Mouse (Mus musculus) C2C12 (cell line): Measurements from ENCODE around the gene Coa5. TPM values are rescaled to one million over a fixed set of nuclear protein-coding genes. Genes with fewer than 3 reads are reported as not detected.

ENCODE experiments used
- H3K27me3 ChIP-seq: one replicate; pipeline ENCODE4 v1.6.1; 2011; ENCODE audit not compliant: control insufficient read depth, insufficient read depth, insufficient read length
- H3K36me3 ChIP-seq: one replicate; pipeline ENCODE4 v1.6.1; 2011; ENCODE audit not compliant: control insufficient read depth, insufficient read depth
- H3K4me3 ChIP-seq: one replicate; pipeline ENCODE4 v1.5.1; 2011; ENCODE audit warnings: mild to moderate bottlenecking, control low read depth; ENCODE audit not compliant: poor library complexity, insufficient read depth, severe bottlenecking
- H3K79me2 ChIP-seq: one replicate; pipeline ENCODE4 v1.6.1; 2011; ENCODE audit not compliant: control insufficient read depth, insufficient read depth
- H3K79me3 ChIP-seq: one replicate; pipeline ENCODE4 v1.6.1; 2011; ENCODE audit warnings: low read depth, control low read depth
- H3ac ChIP-seq: one replicate; pipeline ENCODE3; 2011; ENCODE audit warnings: low read depth; ENCODE audit not compliant: control insufficient read depth, insufficient read length
- CEBPB ChIP-seq: IDR thresholded peaks from one replicate; pipeline ENCODE4 v1.6.1; 2011; ENCODE audit warnings: low read depth, mild to moderate bottlenecking, control low read depth, moderate library complexity
- CTCF ChIP-seq: IDR thresholded peaks from one replicate; pipeline ENCODE4 v1.5.1; 2011; ENCODE audit not compliant: control insufficient read depth, insufficient read depth, insufficient read length
- FOSL1 ChIP-seq: IDR thresholded peaks from one replicate; pipeline ENCODE4 v1.8.0; 2011; ENCODE audit warnings: mild to moderate bottlenecking, low read length; ENCODE audit not compliant: poor library complexity, insufficient read depth, severe bottlenecking
- MAX ChIP-seq: IDR thresholded peaks from one replicate; pipeline ENCODE4 v1.6.1; 2011; ENCODE audit warnings: mild to moderate bottlenecking, control low read depth
- MYOD1 ChIP-seq: IDR thresholded peaks from one replicate; pipeline ENCODE4 v1.6.1; 2011; ENCODE audit warnings: low read depth; ENCODE audit not compliant: control insufficient read depth, insufficient read length
- MYOG ChIP-seq: IDR thresholded peaks from one replicate; pipeline ENCODE4 v1.6.1; 2011; ENCODE audit not compliant: control insufficient read depth, insufficient read length; ENCODE audit errors: extremely low read depth
- USF1 ChIP-seq: IDR thresholded peaks from one replicate; pipeline ENCODE4 v1.6.1; 2011; ENCODE audit warnings: low read depth, mild to moderate bottlenecking, control low read depth, moderate library complexity
- polyA plus RNA-seq: library from polyadenylated mRNA; unstranded; fragments of >200 nt; fragmentation: generic; extraction: Trizol; gene quantifications from one replicate; pipeline ENCODE4 v1.2.1, GENCODE M21; 2012; ENCODE audit warnings: missing spikeins

The Coa5 gene
- polyA plus RNA-seq, 1 experiment = 33.9 TPM

DNA sequence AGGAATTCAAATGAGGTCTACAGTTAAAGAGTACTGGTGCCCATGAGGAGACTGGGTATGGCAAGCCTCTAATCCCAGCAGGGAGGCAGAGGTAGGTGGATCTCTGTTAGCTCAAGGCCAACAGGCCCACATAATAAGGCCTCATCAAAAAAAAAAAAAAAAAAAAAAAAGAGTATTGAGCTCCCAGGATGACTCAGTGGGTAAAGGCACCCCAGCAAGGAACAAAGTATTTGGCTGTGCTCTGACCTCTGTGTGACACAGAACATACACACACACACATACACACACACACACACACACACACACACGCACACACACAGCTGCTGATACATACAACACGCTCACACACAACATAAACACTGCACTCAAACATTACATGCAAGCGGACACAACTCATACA is 45.4 kb upstream of the Coa5 start:
- Histone ChIP-seq H3ac (no peak overlapping the region), H3K79me3 (no peaks in the 10 kb centered on the region), H3K27me3 (no peaks in the 10 kb centered on the region), H3K4me3 (no peak overlapping the region), H3K79me2 (no peaks in the 10 kb centered on the region), H3K36me3 (no peaks in the 10 kb centered on the region)
- TF ChIP-seq FOSL1 (no peak), MYOG (no peak), CTCF (no peak), USF1 (no peak), MYOD1 (no peak), MAX (no peak), CEBPB (no peak)

DNA sequence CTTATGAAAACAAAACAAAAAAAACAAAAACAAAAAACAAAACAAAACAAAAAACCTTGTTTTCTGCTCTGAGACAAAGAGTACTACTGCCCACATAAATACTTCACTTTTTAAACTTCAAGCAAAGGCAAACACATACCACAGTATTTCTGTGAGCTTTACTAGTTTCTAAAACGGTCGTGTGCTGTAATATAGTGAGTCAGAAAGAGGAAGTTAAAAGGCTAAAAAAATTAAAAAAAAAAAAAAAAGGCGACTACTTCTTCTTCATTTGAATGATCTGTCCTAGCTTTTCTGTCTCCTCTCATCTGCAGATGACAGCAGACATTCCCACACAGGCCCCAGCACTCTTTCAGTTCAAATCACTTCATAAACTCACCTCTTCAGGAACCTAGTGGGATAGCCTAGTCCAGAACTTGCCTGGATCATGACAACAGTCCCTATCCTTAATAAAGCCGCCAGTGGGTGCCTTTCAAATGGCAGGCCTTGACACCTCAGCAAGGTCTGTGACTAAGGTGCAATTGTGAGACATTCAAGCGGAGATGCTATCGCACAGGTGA is 44.8 kb upstream of the Coa5 start:
- Histone ChIP-seq H3K27me3 (no peaks in the 10 kb centered on the region), H3K79me2 (no peaks in the 10 kb centered on the region), H3ac (no peak overlapping the region), H3K79me3 (no peaks in the 10 kb centered on the region), H3K4me3 (no peak overlapping the region), H3K36me3 (no peaks in the 10 kb centered on the region)
- no peak for TF ChIP-seq FOSL1
- TF ChIP-seq MYOG = no peak
- no peak for TF ChIP-seq CEBPB
- no peak for TF ChIP-seq MYOD1
- no peak for TF ChIP-seq USF1
- no peak for TF ChIP-seq MAX
- TF ChIP-seq CTCF = no peak

DNA sequence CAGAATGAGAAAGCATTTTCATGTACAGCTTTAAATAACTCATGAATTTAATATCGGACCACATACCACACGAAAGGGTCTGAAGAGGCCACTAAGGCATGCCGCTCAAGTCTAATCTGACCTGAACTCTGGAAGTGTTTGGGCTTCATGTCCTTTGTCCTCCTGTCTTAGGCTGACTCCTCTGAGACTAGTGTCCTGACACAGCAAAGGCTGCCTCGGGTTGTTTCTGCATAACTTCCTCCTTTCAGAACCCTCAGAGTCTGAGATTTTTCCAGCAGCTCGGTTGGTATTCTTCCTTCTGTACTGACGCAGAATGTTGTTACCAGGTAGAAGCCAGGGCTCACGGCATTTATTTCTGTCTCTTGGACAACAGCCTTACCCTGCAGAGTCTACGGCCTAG is 44.1 kb upstream of the Coa5 start:
- Histone ChIP-seq H3K36me3 (no peaks in the 10 kb centered on the region), H3K79me2 (no peaks in the 10 kb centered on the region), H3K4me3 (no peak overlapping the region), H3K79me3 (no peaks in the 10 kb centered on the region), H3K27me3 (no peaks in the 10 kb centered on the region), H3ac (no peak overlapping the region)
- TF ChIP-seq FOSL1 = no peak
- no peak for TF ChIP-seq USF1
- no peak for TF ChIP-seq CTCF
- no peak for TF ChIP-seq CEBPB
- no peak for TF ChIP-seq MAX
- no peak for TF ChIP-seq MYOD1
- no peak for TF ChIP-seq MYOG

DNA sequence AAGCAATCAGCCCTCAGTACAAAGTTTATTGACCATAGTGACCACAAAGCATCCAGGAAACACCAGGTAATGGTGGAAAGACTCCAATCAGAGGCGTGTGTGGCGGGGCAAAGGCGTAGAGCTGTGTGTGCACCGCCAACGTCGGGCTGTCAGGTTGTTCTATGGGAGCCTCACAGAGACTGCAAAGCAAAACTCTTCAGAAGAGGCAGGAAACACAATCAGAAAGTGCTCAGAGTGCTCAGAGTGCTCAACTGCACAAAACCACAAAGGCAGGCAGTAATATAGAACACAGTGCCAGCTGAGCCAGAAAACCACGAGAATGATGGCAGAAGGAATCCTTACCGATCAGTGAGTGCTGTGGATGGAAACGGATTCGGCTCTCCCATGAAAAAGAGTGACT is 43.3 kb upstream of the Coa5 start:
- Histone ChIP-seq H3K79me2 (no peaks in the 10 kb centered on the region), H3K36me3 (no peaks in the 10 kb centered on the region), H3K27me3 (no peaks in the 10 kb centered on the region), H3K79me3 (no peaks in the 10 kb centered on the region), H3ac (no peak overlapping the region), H3K4me3 (no peak overlapping the region)
- TF ChIP-seq CEBPB = no peak
- TF ChIP-seq FOSL1 = no peak
- no peak for TF ChIP-seq MYOD1
- TF ChIP-seq MYOG = no peak
- no peak for TF ChIP-seq MAX
- TF ChIP-seq CTCF = no peak

DNA sequence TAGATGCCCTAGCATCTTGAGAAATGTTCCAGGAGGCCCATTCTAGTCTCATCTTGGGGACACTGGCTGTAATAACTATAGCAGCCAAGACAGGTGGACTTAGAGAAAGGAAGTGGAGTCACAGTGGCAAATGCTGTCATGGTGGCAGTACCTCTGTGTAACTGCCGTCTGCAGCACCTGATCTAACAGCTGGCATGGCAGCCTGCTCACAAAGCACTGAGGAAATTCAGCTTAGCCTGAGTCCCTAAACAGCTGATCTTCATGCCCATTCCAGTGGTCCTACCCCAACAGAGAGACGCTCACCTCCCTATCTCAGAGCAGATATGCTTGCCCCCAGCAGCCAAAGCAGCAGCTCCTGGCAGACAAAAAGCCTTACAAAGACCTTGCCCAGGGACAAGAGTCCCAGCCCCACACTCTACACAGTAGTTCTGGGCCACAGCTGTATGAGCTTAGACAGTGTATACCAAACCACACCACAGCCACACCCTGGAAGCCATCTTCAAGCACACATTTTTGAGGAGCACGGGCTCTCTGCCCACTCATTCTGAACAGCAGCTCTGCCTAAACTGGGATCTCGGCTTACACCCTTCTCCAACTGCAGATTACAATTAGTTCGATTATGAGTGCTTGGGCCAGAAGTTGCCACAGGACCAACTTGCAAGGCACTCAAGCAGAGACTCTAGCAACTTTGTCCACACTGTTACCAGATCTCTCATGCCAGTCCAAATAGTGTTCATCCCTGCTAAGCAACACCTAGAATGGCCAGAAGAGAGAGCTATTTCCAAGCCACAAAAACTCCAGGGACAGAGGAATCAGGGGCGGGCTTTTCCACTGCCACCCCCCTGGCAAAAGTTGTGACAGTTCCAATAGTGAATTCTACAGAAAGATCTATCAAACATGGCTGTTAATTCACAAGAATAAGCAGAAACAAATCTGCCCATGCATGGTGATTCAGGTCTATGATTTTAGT is 41.6 kb upstream of the Coa5 start:
- TF ChIP-seq MYOG = no peak
- TF ChIP-seq FOSL1 = no peak
- no peak for TF ChIP-seq MAX
- no peak for TF ChIP-seq CEBPB
- no peak for TF ChIP-seq MYOD1
- TF ChIP-seq CTCF = no peak
- TF ChIP-seq USF1 = no peak
- no peaks in the 10 kb centered on the region for H3K36me3 ChIP-seq
- no peak overlapping the region for H3K4me3 ChIP-seq
- H3ac ChIP-seq = no peak overlapping the region
- no peaks in the 10 kb centered on the region for H3K79me2 ChIP-seq
- H3K27me3 ChIP-seq = no peaks in the 10 kb centered on the region
- H3K79me3 ChIP-seq = no peaks in the 10 kb centered on the region
